Mouse (Mus musculus): ENCODE measurements at regions not wholly inside any gene's neighbourhood (a gene's known extent, or its start where the extent isn't known, plus 50 kb on each side); places are given as distances from the start of the nearest gene placed in this dataset.

DNA sequence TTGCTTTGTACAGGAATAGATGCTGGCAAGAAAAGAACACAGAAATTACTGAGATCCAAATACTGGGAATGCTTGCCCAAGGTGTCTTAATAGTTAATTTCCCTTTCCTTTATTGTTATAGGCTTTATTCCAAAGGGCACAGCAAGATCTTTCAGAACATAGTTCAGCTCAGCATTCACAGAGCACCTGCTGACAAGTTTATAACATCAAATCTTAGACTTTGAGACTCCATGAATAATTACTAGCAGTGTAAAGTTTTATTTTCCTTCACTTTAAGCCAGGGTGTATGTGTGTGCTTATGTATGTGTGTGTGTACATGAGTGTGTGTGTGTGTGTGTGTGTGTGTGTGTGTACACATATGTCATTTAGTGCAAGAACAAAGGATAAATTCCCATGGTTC lies 999.8 kb upstream of the Crim1 start:
- intact Hi-C loops (cut with DNase I), result no loop called here

GRCm38 (mm10) chr17:77200671-77201070 lies 999.4 kb upstream of the Crim1 start:
- no peak for DNase-seq (ENCODE audit: low spot score in 2 of 2)
- intact Hi-C loops (cut with DNase I), result no loop called here

More for the DNA sequence above, 999.8 kb upstream of the Crim1 start:
- DNase-seq (ENCODE audit: low spot score in 2 of 2), result no peak

GRCm38 (mm10) chr17:77210947-77211346 lies 989.1 kb upstream of the Crim1 start:
- no peak for DNase-seq (ENCODE audit: low spot score in 2 of 2)
- intact Hi-C loops (cut with DNase I), result no loop called here

DNA sequence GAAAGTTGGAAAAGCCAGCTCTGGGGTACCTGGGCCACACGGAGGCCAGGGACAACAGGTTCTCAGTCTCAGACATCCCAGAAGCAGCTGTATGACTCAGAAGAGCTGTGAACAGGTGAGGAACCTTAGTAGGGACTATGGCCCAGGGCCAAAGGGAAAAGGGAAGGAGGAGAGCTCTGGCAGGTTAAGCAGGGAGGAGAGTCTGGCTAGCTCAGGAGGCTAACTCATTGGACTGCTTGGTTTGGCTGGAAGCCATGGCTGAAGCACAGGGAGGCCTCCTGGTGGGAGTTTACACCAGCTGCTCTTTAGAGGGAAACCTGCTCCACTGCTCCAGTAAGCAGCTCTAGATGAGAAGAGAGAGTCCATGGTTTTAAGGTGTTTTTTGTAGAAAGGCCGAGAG lies 955.0 kb upstream of the Crim1 start:
- intact Hi-C loops (cut with DNase I), result no loop called here
- peak in 1 of 2 experiments; percentile 3 for DNase-seq (ENCODE audit: low spot score in 2 of 2)

Measured in left cerebral cortex, postnatal 36 days (tissue).